In genomic region chr16:44138377-44138978, GRCm38 (mm10) we compare ENCODE assay signal across 8 mouse cellular contexts. TPM values are rescaled to one million over a fixed set of nuclear protein-coding genes. Genes with fewer than 3 reads are reported as not detected.
DNase-seq lines count a peak whose midpoint lies in the region; ATAC-seq lines count a peak whose summit lies in the region.

No protein-coding gene starts in this region.

- under 1% methylated on average over 24 of the region's 24 CpGs for WGBS in forebrain, embryonic 16.5 days
- WGBS in midbrain, embryonic 16.5 days: 1% methylated on average over 24 of the region's 24 CpGs

- H3K4me1 ChIP-seq in forebrain, embryonic 16.5 days (replicated peaks; ENCODE audit: control insufficient read depth, insufficient read depth, low read length): peaks cover 15% of the 10 kb centered on the region
- peaks cover 23% of the 10 kb centered on the region for H3K4me1 ChIP-seq in midbrain, embryonic 16.5 days (ENCODE audit: control insufficient read depth, insufficient read depth, low read length)

- peak; percentile 6 for DNase-seq in left cerebral cortex, postnatal 4 days
- no peak for DNase-seq in left cerebral cortex, postnatal 14 days (ENCODE audit: low spot score in 2 of 2)
- DNase-seq in adrenal gland, postnatal 4 days (ENCODE audit: low spot score in 2 of 2): peak; percentile 9 to 51
- peak; percentile 7 to 36 for DNase-seq in kidney, postnatal 25 days
- DNase-seq in urinary bladder, postnatal 14 days (ENCODE audit: low spot score): no peak

- peak overlapping the region; percentile 88 for H3K4me3 ChIP-seq in forebrain, embryonic 16.5 days (replicated peaks; ENCODE audit: low read length)
- H3K4me3 ChIP-seq in midbrain, embryonic 16.5 days (ENCODE audit: low read depth, low read length): peak overlapping the region; percentile 99

- H3K36me3 ChIP-seq in forebrain, embryonic 16.5 days (ENCODE audit: control insufficient read depth, insufficient read depth): no peaks in the 10 kb centered on the region
- H3K36me3 ChIP-seq in midbrain, embryonic 16.5 days (ENCODE audit: control insufficient read depth, insufficient read depth, low read length): no peaks in the 10 kb centered on the region

- peak overlapping the region; percentile 98 for H3K27ac ChIP-seq in forebrain, embryonic 16.5 days (ENCODE audit: low read length)
- H3K27ac ChIP-seq in midbrain, embryonic 16.5 days (ENCODE audit: low read length): peak overlapping the region; percentile 98

- ATAC-seq in forebrain, embryonic 16.5 days: no peak
- peak; percentile 70; the same call in 1 of the 2 replicates for ATAC-seq in midbrain, embryonic 16.5 days
- ATAC-seq in frontal cortex, adult (ENCODE audit: low TSS enrichment): no peak; the same call in none of the 2 replicates

- intact Hi-C loops in left cerebral cortex, postnatal 4 days (cut with DNase I): no loop called here
- intact Hi-C loops in left cerebral cortex, postnatal 14 days (cut with DNase I): no loop called here

- no peaks in the 10 kb centered on the region for H3K9me3 ChIP-seq in forebrain, embryonic 16.5 days (ENCODE audit: control insufficient read depth, low read length)
- H3K9me3 ChIP-seq in midbrain, embryonic 16.5 days (replicated peaks; ENCODE audit: control insufficient read depth, low read length, poor library complexity, severe bottlenecking): no peaks in the 10 kb centered on the region

- peak overlapping the region; percentile 63 for H3K4me2 ChIP-seq in forebrain, embryonic 16.5 days (ENCODE audit: low read length)
- peak overlapping the region; percentile 97 for H3K4me2 ChIP-seq in midbrain, embryonic 16.5 days (ENCODE audit: low read length)

- peak overlapping the region; percentile 88 for H3K9ac ChIP-seq in forebrain, embryonic 16.5 days (replicated peaks; ENCODE audit: low read depth, low read length)
- H3K9ac ChIP-seq in midbrain, embryonic 16.5 days (ENCODE audit: low read depth, low read length): peak overlapping the region; percentile 94

- H3K27me3 ChIP-seq in forebrain, embryonic 16.5 days (replicated peaks; ENCODE audit: control insufficient read depth, insufficient read depth, low read length): no peaks in the 10 kb centered on the region
- no peaks in the 10 kb centered on the region for H3K27me3 ChIP-seq in midbrain, embryonic 16.5 days (ENCODE audit: control insufficient read depth, insufficient read depth, low read depth, low read length)

RNA-seq across cellular contexts. Expression of gene Atp6v1a, which starts 1.0 kb away (rescaled TPM):
- total RNA-seq in left cerebral cortex, postnatal 4 days (2021): 100 to 1,000 TPM; 237 to 255 TPM
- total RNA-seq in left cerebral cortex, postnatal 14 days (2021): 100 to 1,000 TPM; 437 to 445 TPM
- total RNA-seq in adrenal gland, postnatal 4 days (2021): 100 to 1,000 TPM in 1 of 2 experiments, 10 to 100 TPM in 1; 91.2 to 121 TPM
- 120 and 122 TPM in 2 replicates for polyA plus RNA-seq in forebrain, embryonic 16.5 days (2015; fragmentation: Nextera tagmentation; extraction: Ambion mirVana)
- 144 and 172 TPM in 2 replicates for polyA plus RNA-seq in midbrain, embryonic 16.5 days (2015; fragmentation: Nextera tagmentation; extraction: Ambion mirVana)

RNA-seq across cellular contexts. Expression of gene Naa50, which starts 1.2 kb away (rescaled TPM):
- total RNA-seq in left cerebral cortex, postnatal 4 days (2021): 10 to 100 TPM; 56.0 to 60.5 TPM
- 10 to 100 TPM; 52.4 to 52.8 TPM for total RNA-seq in left cerebral cortex, postnatal 14 days (2021)
- total RNA-seq in adrenal gland, postnatal 4 days (2021): 10 to 100 TPM; 90.3 to 93.8 TPM
- polyA plus RNA-seq in forebrain, embryonic 16.5 days (2015; fragmentation: Nextera tagmentation; extraction: Ambion mirVana): 80.5 and 90.1 TPM in 2 replicates
- 59.8 and 67.9 TPM in 2 replicates for polyA plus RNA-seq in midbrain, embryonic 16.5 days (2015; fragmentation: Nextera tagmentation; extraction: Ambion mirVana)

RNA-seq across cellular contexts. Expression of gene Usf3, which starts 34.6 kb away (rescaled TPM):
- total RNA-seq in left cerebral cortex, postnatal 4 days (2021): 10 to 100 TPM; 27.7 to 27.9 TPM
- total RNA-seq in left cerebral cortex, postnatal 14 days (2021): 10 to 100 TPM; 36.4 to 38.1 TPM
- total RNA-seq in adrenal gland, postnatal 4 days (2021): 10 to 100 TPM; 26.8 to 28.7 TPM
- 3.3 and 4.0 TPM in 2 replicates for polyA plus RNA-seq in forebrain, embryonic 16.5 days (2015; fragmentation: Nextera tagmentation; extraction: Ambion mirVana)
- polyA plus RNA-seq in midbrain, embryonic 16.5 days (2015; fragmentation: Nextera tagmentation; extraction: Ambion mirVana): 2.0 and 2.5 TPM in 2 replicates

Comparison
In these comparisons a context has a peak if more than half of its experiments do, and no peak if none do; other contexts are left out.
1. DNase-seq: peak in left cerebral cortex, postnatal 4 days (single experiment), adrenal gland, postnatal 4 days (2 of 2) and kidney, postnatal 25 days (2 of 2); none in left cerebral cortex, postnatal 14 days (0 of 2) and urinary bladder, postnatal 14 days (single experiment).